Mouse (Mus musculus) adrenal gland, adult 8-10 months (tissue): Measurements from ENCODE around the gene Hspa2. TPM values are rescaled to one million over a fixed set of nuclear protein-coding genes. Genes with fewer than 3 reads are reported as not detected.

Source experiments
- DNase-seq: peaks from one replicate; pipeline ENCODE4 v3.0.0; 2022
- total RNA-seq, 4 experiments: library from RNA; stranded (reverse); gene quantifications; 2 replicates each; pipeline ENCODE4 v1.2.4; 2022

Hspa2 gene
- total RNA-seq, 4 experiments from 2014 or later = 19.1 to 25.6 (median 22.9) TPM

- no peak for DNase-seq
Measured at GRCm38 (mm10) chr12:76378556-76378955, 25.4 kb upstream of the Hspa2 start.

DNA sequence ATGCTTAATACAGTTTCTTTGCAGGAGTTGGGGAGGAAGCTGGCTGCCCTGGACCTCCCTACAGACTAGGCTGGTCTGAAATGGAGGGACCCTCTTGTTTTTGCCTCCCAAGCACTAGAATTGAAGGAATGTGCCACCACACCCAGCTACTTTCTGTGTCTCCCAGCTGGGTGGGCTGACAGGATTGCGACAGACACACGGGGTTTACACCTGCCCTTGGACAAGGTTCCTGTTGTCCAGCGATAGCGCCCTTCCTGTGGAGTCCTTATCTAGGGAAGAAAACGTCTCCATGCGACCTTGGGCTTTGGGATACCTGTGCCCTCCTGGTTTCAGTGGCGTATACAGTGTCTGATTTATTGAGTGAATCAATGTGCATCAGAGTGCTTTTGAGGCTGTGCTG, 23.8 kb upstream of the Hspa2 start:
- DNase-seq = no peak

DNA sequence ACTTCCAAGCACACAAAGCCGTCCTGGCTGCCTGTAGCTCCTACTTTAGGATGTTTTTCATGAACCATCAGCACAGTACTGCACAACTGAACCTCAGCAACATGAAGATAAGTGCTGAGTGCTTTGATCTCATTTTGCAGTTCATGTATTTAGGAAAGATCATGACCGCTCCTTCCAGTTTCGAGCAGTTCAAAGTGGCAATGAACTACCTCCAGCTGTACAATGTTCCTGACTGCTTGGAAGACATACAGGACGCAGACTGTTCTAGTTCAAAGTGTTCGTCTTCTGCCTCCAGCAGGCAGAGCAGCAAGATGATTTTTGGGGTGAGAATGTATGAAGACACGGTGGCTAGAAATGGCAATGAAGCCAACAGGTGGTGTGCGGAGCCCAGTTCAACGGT, 18.6 kb upstream of the Hspa2 start:
- DNase-seq = no peak

DNA sequence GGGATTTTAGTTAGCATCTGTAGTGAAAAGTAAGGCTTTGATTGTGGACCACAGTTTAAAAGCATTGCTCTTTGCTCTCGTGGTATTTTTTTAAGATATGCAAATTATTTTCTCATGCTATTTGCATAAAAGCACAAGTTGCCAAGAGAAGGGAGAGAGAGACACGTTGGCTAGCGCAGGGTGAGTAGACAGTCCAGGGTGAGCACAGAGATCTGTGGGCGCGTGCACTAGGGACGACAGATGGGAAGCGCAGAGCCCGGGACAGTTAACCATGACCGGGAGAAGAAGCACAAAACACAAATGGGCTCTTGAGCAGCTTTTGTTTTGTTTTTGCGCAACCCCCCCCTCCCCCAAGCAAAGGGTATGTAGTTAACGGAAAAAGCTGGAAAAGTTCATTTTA, 15.2 kb upstream of the Hspa2 start:
- DNase-seq = no peak

GRCm38 (mm10) chr12:76391595-76392271, 12.2 kb upstream of the Hspa2 start:
- DNase-seq = no peak

DNA sequence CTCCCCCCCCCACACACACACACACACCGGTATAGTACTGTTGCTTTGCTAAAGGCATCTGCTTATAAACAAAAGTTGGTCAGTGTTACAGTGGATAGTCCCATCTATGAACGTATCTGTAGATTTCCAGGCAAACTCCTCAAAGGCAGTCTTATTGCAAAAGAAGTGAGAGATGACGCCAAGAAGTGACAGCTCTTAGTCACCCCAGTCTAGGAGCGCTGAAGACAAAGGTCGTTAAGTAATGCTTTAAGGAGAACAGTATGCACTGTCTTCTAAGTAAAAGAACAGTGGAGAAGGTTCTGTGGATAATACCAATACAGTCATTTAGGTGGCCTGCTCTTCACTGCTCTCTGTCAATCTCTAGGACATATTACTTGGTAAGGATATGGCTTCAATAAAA, 11.0 kb upstream of the Hspa2 start:
- DNase-seq = no peak

- DNase-seq = no peak
Measured at GRCm38 (mm10) chr12:76397281-76397680, 6.7 kb upstream of the Hspa2 start.

GRCm38 (mm10) chr12:76401674-76402073, 2.3 kb upstream of the Hspa2 start:
- no peak for DNase-seq

DNA sequence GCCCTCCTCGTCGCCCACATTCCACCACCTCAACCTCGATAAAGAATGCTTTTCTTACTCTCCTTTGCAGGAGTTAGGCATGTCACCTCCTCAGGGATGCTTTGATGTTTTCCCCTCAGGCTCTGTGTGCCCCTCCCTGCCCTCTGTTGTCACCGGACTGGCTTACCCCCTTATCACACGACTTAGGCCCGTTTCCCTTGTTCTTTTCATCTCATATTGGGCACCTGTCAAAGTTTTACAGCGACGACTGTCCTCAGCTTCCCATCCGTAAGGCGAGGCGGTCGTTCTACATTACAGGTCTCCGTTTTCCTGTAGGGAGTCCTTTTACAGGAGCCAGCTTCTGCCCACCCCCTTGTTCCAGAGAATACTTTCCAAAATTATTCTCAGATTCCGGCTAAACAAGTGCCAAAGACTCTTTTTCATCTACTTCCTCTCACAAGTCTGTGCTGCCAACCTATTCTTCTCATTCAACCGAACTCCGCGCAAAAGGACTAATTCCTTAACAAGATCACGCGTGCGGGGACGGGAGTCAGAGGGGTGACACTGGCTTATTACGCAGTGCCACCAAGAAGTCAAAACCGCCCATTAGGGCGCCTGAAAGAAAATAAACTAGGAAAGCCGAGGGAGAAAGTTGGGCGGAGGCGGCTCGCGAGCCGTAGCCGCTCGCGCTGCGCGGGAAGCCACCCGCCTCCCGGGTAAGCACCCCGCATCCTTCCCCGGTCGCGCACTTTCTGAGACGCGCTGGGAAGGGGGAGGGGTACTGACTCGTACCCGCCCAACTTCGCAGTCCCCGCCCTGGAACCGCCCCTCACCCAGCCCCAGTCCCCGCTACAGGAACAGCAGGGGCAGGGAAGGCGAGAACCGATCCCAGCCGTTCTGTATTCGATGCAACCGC, 738 bp upstream of the Hspa2 start:
- DNase-seq = no peak

GRCm38 (mm10) chr12:76404836-76405182, 833 bp downstream of the Hspa2 start:
- DNase-seq = peak; percentile 20

- DNase-seq = no peak
Measured at GRCm38 (mm10) chr12:76405183-76405970, 1.4 kb downstream of the Hspa2 start.

- no peak for DNase-seq
Measured at GRCm38 (mm10) chr12:76405971-76406370, 2.0 kb downstream of the Hspa2 start.

- no peak for DNase-seq
Measured at GRCm38 (mm10) chr12:76407184-76407583, 3.2 kb downstream of the Hspa2 start.

GRCm38 (mm10) chr12:76409166-76409565, 5.2 kb downstream of the Hspa2 start:
- DNase-seq = no peak

DNA sequence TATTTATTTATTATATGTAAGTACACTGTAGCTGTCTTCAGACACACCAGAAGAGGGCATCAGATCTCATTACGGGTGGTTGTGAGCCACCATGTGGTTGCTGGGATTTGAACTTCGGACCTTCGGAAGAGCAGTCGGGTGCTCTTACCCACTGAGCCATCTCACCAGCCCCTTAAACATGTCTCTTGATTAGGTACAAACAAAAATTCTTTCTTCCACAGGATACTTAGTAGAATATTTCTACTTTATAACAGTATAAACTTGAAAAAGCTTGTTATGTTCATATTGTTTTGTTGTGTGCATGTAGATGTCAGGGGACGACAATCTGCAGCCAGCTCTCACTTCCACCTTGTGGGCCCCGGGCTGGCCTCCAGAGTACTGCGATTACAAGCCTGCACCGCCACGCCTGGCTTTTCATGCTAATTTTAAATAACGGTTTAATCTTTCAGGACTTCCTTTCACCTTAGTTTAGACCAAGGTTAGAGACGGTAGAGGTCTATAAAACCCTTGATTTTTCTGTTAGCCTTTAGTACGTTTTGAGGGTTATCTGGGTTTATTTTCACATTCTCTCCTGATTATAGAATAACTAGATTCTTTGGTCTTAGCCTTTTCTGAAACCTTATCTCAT, 11.5 kb downstream of the Hspa2 start:
- no peak for DNase-seq

DNA sequence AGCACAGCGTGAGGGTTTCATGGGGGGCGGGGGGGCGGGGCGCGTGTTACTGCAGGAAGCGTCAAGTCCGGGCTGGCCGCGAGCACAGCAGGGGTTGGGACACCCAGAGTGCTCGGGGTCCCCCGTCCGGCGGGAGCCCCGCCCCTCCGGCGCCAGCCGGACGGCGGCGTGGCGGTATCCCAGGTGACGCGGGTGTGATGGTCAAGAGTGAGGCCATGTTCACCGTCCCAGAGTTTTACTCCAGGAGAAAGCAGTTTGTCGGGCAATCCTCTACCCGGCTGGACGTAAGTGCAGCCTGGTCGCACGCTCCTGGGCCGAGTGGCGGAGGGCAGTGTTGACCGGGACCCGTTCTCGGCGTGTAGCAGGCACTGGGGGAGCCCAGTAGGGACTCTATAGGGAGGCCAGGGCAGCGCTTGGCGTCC, 13.5 kb downstream of the Hspa2 start, which contains the start of gene Ppp1r36:
Ppp1r36 (plus strand) TSS at position 106 of the 422 bp plus-strand sequence.
- no peak for DNase-seq

DNA sequence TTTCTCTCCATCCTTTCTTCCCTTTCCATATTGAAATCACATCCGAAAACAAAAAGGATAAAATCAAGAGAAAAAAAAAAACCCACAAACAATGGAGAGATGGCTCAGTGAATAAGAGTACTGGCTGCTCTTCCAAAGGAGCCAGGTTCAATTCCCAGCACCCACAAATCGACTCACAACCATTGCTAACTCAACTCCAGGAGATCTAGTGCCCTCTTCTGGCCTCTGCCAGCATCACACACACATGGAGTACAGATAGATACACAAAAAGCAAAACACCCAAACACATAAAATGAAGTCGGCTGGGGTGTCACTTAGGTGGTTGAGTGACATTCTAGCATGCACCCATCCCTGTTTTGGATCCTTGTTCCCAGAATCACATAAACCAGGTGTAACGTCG, 14.4 kb downstream of the Hspa2 start:
- DNase-seq = no peak

GRCm38 (mm10) chr12:76425256-76425655, 21.3 kb downstream of the Hspa2 start:
- no peak for DNase-seq

GRCm38 (mm10) chr12:76427546-76427945, 23.6 kb downstream of the Hspa2 start:
- DNase-seq = no peak

- DNase-seq = no peak
Measured at GRCm38 (mm10) chr12:76430879-76431406, 27.0 kb downstream of the Hspa2 start.

- no peak for DNase-seq
Measured at GRCm38 (mm10) chr12:76431431-76431830, 27.5 kb downstream of the Hspa2 start.

DNA sequence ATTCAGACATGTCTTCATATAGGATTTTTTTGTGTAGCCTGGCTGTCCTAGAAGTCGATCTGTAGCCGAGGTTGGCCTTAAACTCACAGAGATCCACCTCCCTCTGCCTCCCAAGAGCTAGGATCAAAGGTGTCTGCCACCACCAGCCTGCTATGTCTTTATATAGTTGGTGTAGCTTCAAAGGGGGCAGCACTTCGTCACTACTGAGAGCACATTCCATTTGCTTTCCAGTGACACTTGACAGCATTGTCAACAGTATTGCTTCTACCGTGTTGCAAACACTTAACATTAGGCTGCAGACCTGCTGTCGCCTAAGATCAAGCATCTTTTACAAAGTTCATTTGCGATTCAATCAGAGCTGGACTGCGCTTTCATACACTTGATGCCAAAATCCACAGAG, 30.1 kb downstream of the Hspa2 start:
- DNase-seq = no peak
